Mouse (Mus musculus): Measurements from ENCODE around the gene Fmo5. TPM values are rescaled to one million over a fixed set of nuclear protein-coding genes. Genes with fewer than 3 reads are reported as not detected.

Gene Fmo5
- polyA plus RNA-seq, 1 experiment from 2014 or later, result 67.6 TPM

GRCm38 (mm10) chr3:97701198-97701597 lies 72.6 kb downstream of the Fmo5 start:
- ATAC-seq (no peak), DNase-seq (no peak)
- Histone ChIP-seq H3K4me2 (ENCODE audit: low read depth, low read length) (no peak overlapping the region), H3K9me3 (ENCODE audit: low read length) (no peaks in the 10 kb centered on the region), H3K27ac (ENCODE audit: low read depth) (no peak overlapping the region), H3K9ac (replicated peaks) (no peak overlapping the region), H3K4me1 (ENCODE audit: insufficient read depth) (no peaks in the 10 kb centered on the region), H3K4me3 (ENCODE audit: low read depth, low read length) (no peak overlapping the region), H3K36me3 (replicated peaks; ENCODE audit: insufficient read depth, low read length) (peaks cover 2% of the 10 kb centered on the region; the same call in 1 of the 2 replicates), H3K27me3 (ENCODE audit: insufficient read depth, low read length) (no peaks in the 10 kb centered on the region)
- WGBS (ENCODE audit: insufficient replicate concordance), result 41% methylated on average over 3 of the region's 3 CpGs
- TF ChIP-seq EP300 (IDR thresholded peaks at IDR 0.05; ENCODE audit: low read depth) (no peak), CTCF (IDR thresholded peaks at IDR 0.05; ENCODE audit: low read depth) (no peak)

GRCm38 (mm10) chr3:97702448-97703080 lies 74.0 kb downstream of the Fmo5 start:
- Histone ChIP-seq H3K36me3 (replicated peaks; ENCODE audit: insufficient read depth, low read length) (peaks cover 2% of the 10 kb centered on the region; the same call in 1 of the 2 replicates), H3K4me3 (ENCODE audit: low read depth, low read length) (no peak overlapping the region), H3K27me3 (ENCODE audit: insufficient read depth, low read length) (no peaks in the 10 kb centered on the region), H3K9ac (replicated peaks) (no peak overlapping the region), H3K9me3 (ENCODE audit: low read length) (no peaks in the 10 kb centered on the region), H3K4me1 (ENCODE audit: insufficient read depth) (no peaks in the 10 kb centered on the region), H3K27ac (ENCODE audit: low read depth) (no peak overlapping the region), H3K4me2 (ENCODE audit: low read depth, low read length) (no peak overlapping the region)
- WGBS (ENCODE audit: insufficient replicate concordance), result 71% methylated on average over 11 of the region's 11 CpGs
- ATAC-seq (no peak), DNase-seq (no peak)
- TF ChIP-seq CTCF (IDR thresholded peaks at IDR 0.05; ENCODE audit: low read depth) (no peak), EP300 (IDR thresholded peaks at IDR 0.05; ENCODE audit: low read depth) (no peak)

Small RNA genes within 50 kb of the gene (microRNA-seq; reads per million reads assigned to microRNA genes)
- gene Mir7225, result not detected

Other genes with a start within 250 kb of the Fmo5 start
- gene Olfr1402, start 206.8 kb upstream of the Fmo5 start, polyA plus RNA-seq (2015; fragmentation: Nextera tagmentation; extraction: Ambion mirVana), result not detected in 2 replicates
- gene Chd1l, start 18.6 kb upstream of the Fmo5 start, polyA plus RNA-seq (2015; fragmentation: Nextera tagmentation; extraction: Ambion mirVana), result 6.0 and 7.1 TPM in 2 replicates
- gene Prkab2, start 29.4 kb downstream of the Fmo5 start, polyA plus RNA-seq (2015; fragmentation: Nextera tagmentation; extraction: Ambion mirVana), result 1.1 TPM in 2 replicates
- gene Gm17651, start 45.9 kb downstream of the Fmo5 start, polyA plus RNA-seq (2015; fragmentation: Nextera tagmentation; extraction: Ambion mirVana), result not detected in 2 replicates

All from liver, postnatal 0 days (tissue).